Mouse (Mus musculus) kidney, postnatal 25 days (tissue): Measurements from ENCODE around the gene Nmt1.

Source experiments
- DNase-seq, 2 experiments: peaks; one replicate each; pipeline ENCODE4 v3.0.0; 2021; ENCODE audit warnings: mixed read lengths in 2 of 2

The Nmt1 gene

DNA sequence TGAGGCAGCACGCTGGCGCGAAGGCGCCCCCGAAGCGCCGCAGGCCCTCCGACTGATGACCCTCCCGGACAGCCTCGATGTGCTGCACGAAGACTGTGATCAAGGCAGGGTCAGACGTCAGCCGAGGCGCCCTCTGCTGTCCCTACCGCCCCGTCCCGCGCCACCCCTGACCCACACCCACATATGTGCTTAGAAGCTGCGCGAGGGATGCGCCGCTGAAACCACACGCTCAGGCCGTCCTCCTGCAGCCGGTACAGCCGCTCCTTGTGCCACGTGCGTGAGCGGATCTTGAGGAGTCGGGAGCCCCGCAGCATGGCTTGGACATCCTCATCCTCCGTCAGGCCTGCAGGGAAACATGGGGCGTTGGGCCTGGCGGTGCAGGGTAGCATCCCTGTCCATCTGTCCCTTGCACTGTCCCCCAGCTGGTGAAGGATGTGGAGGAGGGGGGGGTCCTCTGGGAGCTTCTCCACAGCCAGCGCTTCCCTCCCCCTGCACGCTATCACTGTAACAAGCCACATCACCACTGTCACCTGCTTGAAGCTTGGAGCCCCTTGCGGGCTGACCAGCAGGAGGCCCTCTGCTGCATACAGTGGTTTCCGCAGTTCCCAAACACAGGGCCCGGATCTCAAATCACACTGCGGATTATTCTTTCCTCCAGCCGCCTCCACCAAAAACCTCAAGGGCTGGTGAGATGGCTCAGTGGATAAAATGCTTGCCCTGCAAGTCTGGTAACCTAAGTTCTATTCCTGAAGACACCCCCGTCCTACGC lies 52.5 kb downstream of the Nmt1 start:
- DNase-seq: no peak

- DNase-seq: no peak
These were observed 53.6 kb downstream of the Nmt1 start for GRCm38 (mm10) chr11:103081631-103082030.

- peak in 1 of 2 experiments; percentile 35 for DNase-seq
These were observed 65.3 kb downstream of the Nmt1 start for GRCm38 (mm10) chr11:103093306-103093705.

DNA sequence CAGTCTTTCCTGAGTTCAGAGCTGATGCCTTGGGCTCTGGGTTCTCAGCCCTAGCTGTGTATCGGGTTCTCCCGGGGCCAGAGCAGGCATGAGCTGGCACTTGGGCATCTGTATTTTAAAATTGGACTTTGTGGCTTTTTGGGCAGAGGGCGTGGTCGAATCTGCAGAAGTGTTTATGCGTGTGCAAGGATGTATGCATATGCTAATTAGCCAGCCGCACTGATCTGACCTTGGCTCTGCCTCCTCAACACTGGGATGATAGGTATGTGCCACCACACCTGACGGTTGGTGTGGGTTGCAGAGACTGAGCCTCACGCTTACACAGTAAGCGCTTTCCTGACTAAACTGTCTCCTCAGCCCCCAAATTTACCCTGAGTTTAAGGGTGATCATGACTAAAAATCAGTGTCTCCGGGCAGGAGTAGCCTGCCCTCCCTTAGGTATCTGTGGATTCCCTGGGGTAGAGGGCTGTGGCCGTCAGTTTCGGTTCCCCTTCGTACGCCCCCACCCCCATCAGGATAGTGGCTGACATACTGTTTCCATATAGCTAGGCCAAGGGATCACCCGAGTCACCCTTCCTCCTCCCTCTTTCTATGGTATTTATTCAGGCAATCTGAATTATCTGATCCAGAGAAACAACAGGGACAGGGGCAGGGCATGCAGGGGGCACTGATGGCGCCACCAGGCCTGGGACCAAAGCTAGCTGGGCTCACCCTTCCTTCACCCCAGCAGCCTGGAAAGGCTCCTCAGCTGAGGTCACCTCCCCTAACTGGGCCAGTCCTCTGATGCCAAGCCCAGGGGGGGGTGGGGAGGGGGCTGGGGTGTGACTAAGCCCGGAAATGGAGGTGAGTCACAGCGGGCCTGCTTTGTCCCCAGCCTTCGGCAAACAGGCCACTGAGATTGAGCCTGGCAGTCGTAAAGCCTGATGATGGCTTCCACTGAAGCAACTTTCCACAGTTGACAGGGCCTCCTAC lies 66.2 kb downstream of the Nmt1 start:
- DNase-seq: peak in 1 of 2 experiments; percentile 49

DNA sequence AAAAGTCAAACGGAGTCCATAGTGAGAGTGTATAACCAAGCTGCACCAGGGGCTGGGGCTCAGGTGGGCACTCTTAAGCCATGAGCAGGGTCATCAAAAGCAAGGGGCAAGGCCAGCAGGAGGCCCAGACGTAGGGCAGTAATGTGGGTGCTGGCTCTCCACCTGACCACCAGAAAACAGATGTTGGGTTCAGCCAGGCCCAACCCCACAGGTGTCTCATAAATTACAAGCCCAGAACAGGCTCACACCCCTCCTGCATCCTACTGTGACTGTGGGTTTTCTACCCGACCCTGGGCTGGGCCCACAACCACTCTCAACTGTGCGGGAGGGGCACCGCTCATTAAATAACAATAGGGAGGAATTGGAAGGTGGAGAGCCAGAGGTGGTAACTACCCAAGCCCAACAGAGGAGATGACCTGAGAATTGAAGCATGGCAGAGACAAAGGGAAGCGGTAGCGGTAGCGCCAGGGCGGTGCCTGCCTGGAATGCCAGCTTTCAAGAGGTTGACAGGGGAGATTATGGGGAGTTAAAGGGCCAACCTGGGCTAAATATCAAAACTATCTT lies 67.2 kb downstream of the Nmt1 start:
- peak in 1 of 2 experiments; percentile 34 for DNase-seq

DNA sequence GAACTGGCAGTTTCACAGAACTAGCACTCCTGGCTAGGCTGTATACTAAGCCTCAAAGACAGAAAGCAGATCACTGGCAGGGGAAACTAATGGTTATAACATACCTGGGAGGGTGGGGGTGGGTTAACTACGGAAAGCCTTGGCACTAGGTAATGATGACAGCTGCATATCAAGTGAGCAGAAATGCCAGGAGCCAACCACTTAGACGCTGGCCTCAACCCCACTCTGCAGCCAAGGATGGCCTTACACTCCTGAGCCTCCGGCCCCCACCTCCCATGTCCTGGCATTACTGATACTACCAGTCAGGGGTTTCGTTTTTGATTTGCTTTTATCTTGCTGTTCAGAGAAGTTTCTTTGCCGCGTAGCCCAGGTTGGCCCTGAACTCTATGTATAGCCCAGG lies 67.8 kb downstream of the Nmt1 start:
- peak in 1 of 2 experiments; percentile 39 for DNase-seq

DNA sequence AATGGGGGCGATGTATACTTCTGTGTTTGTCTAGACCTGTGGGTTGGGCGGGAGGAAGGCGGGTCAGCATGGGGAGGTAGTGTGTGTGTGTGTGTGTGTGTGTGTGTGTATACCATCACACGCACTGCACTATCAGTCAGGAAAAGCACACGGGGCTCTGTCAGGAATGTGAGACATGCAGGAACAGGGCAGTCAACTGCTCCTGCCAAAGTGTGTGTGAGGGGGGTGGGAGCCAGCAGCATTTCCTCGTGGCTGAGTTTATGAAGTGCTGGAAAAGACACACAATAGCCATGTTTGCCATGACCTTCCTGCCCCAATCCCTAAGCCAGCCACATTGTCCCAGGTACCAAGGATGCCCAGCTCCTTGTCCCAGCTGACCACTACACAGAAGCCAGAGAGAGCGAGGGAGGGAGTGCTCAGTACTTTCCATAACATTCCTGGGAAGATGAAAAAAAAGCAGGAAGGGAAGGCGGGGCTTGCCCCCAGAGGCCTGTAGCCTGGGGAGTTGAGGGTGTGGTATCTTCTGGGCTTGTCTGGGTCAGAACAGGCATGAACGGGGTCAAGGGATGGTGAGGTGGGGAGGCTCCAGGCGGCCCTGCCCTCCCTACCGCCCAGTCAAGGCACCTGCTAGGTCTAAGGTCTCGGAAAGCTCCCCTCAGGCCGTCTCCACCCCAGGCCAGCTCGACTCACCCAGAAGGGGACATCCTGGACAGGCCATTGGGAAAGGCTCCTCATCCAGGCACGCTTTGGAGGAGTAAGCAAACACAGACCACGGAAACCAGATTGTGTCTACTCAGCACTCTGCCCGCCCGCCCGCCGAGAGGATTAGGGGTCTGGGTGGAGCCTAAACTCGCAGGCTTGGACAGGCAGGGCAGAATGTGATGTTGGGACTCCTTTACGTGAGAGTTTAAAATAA lies 69.2 kb downstream of the Nmt1 start:
- peak in 1 of 2 experiments; percentile 67 for DNase-seq

GRCm38 (mm10) chr11:103098531-103099190 lies 70.7 kb downstream of the Nmt1 start:
- peak; percentile 48 to 57 for DNase-seq

DNA sequence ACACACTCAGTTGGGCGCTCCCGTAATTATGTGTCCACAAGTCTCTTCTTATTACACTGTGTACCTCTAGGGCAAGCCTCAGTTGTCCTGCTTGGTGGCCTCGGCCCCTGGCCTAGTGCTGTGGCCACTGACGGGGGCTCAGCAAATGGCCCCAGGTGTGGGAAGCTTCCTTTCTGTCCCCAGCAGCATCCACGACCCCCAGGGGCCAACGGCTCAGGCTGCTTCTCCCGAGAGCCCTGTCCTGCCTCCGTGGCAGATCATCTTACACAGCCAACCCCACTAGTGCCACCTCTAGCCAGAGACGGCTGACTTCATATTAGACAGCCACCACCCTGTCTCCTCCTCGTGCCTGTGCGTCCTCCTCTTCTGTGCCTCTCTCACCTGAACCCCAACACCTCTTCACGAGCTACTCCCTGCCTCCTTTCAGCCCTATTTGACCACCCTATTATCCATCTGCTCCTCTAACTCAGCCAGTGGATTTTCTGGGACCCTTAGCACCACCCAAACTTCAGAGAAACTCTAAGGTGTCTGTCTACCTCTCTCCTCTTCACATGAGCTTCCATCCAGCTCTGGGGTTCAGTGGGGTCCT lies 71.5 kb downstream of the Nmt1 start:
- DNase-seq: peak in 1 of 2 experiments; percentile 43

- peak in 1 of 2 experiments; percentile 66 for DNase-seq
These were observed 72.4 kb downstream of the Nmt1 start for GRCm38 (mm10) chr11:103100361-103100760.

GRCm38 (mm10) chr11:103101481-103101865 lies 73.5 kb downstream of the Nmt1 start, which contains the start of the genes Plcd3 and Acbd4:
Plcd3 (minus strand) TSS chr11:103101658.
Acbd4 (plus strand) TSS chr11:103101682.
- DNase-seq: peak; percentile 93 to 94

- DNase-seq: peak; percentile 87 to 88
These were observed 74.0 kb downstream of the Nmt1 start for GRCm38 (mm10) chr11:103101866-103102501.

- DNase-seq: peak; percentile 96 to 97
These were observed 74.8 kb downstream of the Nmt1 start for GRCm38 (mm10) chr11:103102725-103103349.

DNA sequence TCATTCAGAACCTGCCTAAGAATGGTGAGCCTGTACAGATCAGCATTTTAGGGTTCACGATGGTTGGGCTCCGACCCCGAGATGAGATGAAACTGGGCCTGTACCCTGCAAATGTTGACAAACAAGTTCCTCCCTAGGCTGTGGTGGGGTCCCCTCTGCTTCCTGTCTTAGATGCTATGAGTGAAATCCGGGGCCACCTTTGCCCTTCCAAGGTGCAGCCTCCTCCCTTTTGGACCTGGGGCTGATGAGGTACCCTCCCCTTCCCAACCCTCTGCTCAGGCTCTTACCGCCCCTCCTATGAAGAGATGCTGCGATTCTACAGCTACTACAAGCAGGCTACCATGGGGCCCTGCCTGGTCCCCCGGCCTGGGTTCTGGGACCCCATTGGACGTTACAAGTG lies 75.6 kb downstream of the Nmt1 start:
- DNase-seq: peak in 1 of 2 experiments; percentile 74

DNA sequence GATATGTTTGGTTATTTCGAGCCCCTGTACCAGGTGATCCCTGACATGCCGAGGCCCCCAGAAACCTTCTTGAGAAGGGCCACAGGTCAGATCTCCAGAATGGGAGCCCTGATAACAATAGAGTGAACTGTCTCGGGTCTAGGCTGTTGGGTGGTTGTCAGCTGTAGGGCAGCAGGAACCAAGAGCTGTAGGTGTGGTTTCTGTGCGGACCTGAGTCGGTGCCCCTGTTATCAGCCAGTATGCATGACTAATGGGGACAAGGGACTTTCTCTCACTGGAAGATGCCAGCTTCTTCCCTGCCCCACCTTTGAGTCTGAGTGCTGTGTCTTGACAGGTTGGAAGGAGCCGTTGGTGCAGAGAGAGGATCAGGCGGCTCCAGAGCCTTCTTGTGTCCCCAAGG lies 76.5 kb downstream of the Nmt1 start:
- peak in 1 of 2 experiments; percentile 47 for DNase-seq

GRCm38 (mm10) chr11:103105180-103105725 lies 77.3 kb downstream of the Nmt1 start:
- DNase-seq: peak; percentile 82 to 92

DNA sequence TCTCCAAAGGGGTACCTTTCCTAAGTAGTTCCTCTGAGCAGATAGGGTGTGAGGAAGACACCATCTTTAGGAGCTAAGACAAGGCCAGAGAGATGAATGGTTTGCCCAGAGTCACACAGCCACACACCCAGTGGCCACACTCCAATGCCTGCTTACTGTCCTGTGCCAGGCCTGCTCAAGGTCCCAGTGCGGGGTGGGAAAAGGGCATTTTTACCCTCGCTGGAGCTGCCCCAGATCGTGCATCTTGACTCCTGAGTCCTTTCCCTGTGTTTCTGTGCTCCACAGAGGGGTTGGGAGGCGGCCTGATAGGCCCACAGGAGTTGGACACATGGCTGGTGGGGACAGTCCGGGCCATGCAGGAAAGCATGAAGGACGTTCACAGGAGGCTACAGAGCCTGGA lies 77.8 kb downstream of the Nmt1 start:
- DNase-seq: peak in 1 of 2 experiments; percentile 59

DNA sequence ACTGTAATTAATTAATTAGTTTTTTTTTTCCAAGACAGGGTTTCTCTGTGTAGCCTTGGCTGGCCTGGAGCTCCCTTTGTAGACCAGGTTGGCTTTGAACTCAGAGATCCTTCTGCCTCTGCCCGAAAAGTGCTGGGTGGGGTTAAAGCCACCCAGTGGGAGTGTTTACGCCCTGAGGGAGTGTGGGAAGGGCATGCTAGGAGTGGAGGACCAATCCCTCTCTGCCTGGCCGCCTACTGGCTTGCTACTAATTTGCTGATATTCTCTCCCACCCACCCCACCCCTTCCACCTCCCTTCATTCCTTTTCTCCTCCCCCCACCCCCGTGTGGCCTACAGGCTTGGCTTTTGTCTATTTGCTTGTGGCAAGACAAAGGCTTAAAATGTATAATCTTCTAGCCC lies 78.4 kb downstream of the Nmt1 start:
- DNase-seq: peak in 1 of 2 experiments; percentile 60

DNA sequence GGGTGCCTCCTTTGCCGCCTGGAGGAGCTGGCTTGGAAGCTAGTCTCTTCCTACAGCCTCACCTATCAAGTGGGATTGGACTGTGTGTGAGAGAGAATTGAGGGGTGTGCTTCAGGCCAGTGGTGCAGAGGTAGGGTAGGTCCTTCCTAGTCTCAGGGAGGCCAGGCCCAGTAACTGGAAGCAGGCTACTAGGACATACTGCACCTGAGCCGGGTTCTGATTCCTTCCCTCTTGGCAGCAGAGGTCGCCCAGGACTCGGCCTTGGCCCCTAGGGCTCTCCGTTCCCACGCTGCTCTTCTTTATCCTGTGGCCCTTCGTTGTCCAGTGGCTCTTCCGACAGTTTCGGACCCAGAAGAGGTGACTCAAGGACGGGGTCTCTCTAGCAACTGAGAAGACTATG lies 83.3 kb downstream of the Nmt1 start:
- peak in 1 of 2 experiments; percentile 64 for DNase-seq
